Mouse (Mus musculus): ENCODE measurements around the gene Lpp.

DNA sequence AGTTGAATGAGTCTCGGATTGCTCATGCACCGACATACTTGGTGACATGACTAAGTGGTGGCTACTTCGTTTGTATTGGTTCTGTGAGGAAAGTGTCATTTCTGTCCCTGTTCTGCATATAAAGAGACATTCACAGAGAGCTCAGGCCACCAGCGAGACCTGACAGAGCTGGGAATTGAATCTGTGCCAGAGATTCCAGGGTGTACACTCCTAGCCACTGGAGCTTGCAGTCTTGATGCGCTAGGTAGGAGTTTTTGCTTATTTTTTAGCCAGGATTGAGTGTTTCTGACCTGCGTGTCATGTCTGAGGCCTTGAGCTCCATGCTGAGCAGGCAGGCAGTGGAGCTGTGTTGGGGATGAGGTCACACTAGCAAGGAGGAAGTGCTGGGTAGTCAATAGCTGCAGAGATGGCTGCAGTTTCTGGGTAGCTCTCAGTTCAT is 41.8 kb downstream of the Lpp start:
- TF ChIP-seq CTCF (IDR thresholded peaks at IDR 0.05), result no peak
- no peak for TF ChIP-seq EP300 (IDR thresholded peaks at IDR 0.05; ENCODE audit: insufficient read depth, low read depth, low read length)
